Mouse (Mus musculus): ENCODE results near the gene Sprr2h. TPM values are rescaled to one million over a fixed set of nuclear protein-coding genes. Genes with fewer than 3 reads are reported as not detected.

Sprr2h gene
- polyA plus RNA-seq (2017; shearing (Covaris generic)), result not detected

DNA sequence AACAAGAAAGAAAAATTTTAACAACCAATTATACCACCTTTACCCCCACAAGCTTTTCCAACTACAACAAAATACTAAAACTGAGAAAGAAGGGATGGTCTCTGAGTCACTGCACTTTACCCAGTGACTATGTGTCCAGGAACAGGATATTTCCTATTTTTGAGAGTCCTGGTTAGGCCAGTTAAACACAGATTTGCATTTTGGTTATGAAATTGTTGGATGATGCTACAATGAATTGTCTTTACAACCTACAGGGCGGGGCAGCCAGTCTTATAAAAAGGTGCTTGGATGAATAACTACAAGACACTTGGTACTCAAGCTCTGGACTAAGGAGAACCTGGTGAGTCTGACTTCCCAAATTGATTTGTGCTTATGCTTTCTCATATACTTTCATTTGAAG lies at the start of gene Sprr2h:
Gene Sprr2h (plus strand): TSS at position 301 of the 400 bp plus-strand sequence.

DNA sequence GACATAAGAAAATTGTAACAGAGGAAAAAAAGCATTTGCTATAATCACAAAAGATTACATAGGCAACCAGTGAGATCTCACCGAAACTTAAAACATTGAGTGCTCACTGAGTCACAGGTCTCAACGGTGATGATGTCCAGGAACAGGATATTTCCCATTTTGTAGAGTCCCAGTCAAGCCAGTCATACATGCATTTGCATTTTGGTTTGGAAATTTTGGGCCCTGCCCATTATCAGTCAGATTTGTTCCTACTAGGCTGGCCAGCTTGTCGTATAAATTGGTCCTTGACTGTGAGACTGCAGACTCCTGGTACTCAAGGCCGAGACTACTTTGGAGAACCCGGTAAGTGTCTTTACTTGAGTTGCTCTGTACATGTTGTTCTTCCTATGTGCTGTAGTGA lies 46.6 kb upstream of the Sprr2h start, which contains the start of gene Sprr2d:
Gene Sprr2d (plus strand): TSS at position 301 of the 400 bp plus-strand sequence.

DNA sequence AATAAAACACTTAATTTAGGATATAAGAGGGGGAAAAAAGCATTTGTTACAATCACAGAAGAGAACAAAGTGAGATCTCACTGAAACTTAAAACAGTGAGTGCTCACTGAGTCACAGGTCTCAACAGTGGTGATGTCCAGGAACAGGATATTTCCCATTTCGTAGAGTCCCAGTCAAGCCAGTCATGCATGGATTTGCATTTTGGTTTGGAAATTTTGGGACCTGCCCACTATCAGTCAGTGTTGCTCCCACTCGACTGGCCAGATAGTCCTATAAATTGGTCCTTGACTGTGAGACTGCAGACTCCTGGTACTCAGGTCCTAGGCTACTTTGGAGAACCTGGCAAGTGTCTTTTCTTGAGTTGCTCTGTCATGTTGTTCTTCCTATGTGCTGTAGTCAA lies 33.6 kb upstream of the Sprr2h start, which contains the start of gene Sprr2e:
Gene Sprr2e (plus strand): TSS at position 301 of the 400 bp plus-strand sequence.

DNA sequence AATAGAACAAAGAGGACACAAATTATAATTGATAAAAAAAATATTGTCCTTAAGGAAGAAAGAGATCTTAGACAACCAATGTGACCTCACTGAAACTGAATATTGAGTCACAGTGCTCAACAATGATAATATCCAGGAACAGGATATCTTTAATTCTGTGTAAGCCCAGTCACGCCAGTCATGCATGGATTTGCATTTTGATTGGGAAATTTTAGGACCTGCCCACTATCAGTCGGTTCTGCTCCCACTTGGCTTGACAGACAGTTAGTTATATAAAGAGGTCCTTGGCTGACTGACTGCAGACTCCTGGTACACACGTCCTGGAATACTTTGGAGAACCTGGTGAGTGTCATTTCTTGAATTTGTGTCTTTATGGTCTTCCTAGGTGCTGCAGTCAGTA lies 20.6 kb upstream of the Sprr2h start, which contains the start of gene Sprr2f:
Gene Sprr2f (plus strand): TSS at position 301 of the 400 bp plus-strand sequence.

DNA sequence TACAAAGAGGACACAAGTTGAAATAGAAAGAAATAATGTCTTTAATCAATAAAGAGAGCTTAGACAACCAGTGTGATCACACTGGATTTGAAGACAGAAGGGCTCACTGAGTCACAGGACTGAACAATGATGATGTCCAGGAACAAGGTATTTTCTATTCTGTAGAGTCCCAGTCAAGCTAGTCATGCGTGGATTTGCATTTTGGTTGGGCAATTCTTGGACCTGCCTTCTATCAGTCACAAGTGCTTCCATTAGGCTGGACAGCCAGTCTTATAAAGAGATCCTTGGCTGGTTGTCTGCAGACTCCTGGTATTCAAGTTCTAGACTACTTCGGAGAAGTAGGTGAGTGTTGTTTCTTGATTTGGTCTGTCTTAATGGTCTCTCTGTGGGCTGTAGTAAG lies 22.2 kb downstream of the Sprr2h start, which contains the start of gene Sprr2i:
Gene Sprr2i (plus strand): TSS at position 301 of the 400 bp plus-strand sequence.

DNA sequence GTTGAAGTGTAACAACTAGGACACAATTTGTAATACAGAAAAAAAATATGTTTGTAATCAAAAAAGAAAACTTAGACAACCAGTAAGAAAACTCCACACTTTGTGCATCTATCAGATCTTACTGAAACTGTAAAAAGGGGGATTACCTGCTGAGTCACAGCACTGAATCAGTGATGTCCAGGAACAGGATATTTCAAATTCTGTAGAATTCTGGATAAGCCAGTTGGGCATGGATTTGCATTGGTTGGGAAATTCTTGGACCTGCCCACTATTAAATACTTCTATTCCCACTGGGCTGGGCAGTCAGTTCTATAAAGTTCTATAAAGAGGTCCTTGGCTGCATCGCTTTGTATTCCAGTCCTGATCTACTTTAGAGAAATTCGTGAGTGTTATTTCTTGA lies 32.3 kb downstream of the Sprr2h start, which contains the start of gene Sprr2j-ps:
Gene Sprr2j-ps (plus strand): TSS at position 301 of the 400 bp plus-strand sequence.

DNA sequence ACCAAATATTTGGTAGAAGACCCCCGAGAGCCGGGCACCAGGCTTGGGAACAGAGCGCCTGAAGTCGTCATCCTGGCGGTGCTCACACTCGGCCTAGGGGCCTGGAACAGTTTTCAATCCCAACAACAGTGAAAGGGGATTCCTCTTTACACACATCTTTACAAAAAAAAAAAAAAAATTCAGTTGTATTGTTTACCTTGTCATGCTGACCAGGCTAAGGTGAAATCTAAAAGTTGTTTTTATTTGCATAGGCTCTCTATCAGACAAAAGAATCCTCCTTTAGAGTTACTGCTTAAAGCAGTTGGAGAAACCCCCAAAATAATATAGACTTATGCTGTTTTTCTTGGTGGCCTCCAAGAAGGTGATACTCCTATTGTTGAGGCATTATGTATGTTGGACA lies 43.8 kb downstream of the Sprr2h start, which contains the start of gene Gm9774:
Gene Gm9774 (minus strand): TSS at position 101 of the 400 bp plus-strand sequence.

DNA sequence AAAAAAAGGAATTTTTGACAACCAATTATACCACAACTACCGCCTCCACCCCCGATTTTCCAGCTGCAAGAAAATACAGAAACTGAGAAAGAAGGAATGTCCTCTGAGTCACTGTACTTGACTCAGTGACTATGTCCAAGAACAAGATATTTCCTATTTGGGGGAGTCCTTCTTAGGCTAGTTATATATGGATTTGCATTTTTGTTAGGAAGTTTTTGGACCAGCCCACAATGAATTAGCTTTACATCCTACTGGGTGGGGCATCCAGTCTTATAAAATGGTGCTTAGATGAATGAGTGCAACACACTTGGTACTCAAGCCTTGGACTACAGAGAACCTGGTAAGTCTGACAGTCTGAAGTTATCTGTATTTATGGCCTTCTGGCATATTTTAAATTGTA lies 46.8 kb downstream of the Sprr2h start, which contains the start of gene Sprr2k:
Gene Sprr2k (plus strand): TSS at position 301 of the 400 bp plus-strand sequence.

Other genes with a start within 250 kb of the Sprr2h start
- not detected for gene Lelp1, start 242.9 kb upstream of the Sprr2h start, polyA plus RNA-seq (2017; shearing (Covaris generic))
- not detected for gene Sprr2a1, start 169.9 kb upstream of the Sprr2h start, polyA plus RNA-seq (2017; shearing (Covaris generic))
- not detected for gene Sprr2a2, start 169.8 kb upstream of the Sprr2h start, polyA plus RNA-seq (2017; shearing (Covaris generic))
- gene Sprr2a3, start 100.3 kb upstream of the Sprr2h start, polyA plus RNA-seq (2017; shearing (Covaris generic)), result not detected
- not detected for gene Sprr2b, start 69.1 kb upstream of the Sprr2h start, polyA plus RNA-seq (2017; shearing (Covaris generic))
- gene Sprr2d, start 46.5 kb upstream of the Sprr2h start, polyA plus RNA-seq (2017; shearing (Covaris generic)), result not detected
- gene Sprr2e, start 33.5 kb upstream of the Sprr2h start, polyA plus RNA-seq (2017; shearing (Covaris generic)), result not detected
- gene Sprr2f, start 20.5 kb upstream of the Sprr2h start, polyA plus RNA-seq (2017; shearing (Covaris generic)), result not detected
- gene Sprr2i, start 22.3 kb downstream of the Sprr2h start, polyA plus RNA-seq (2017; shearing (Covaris generic)), result not detected
- gene Sprr2j-ps, start 32.4 kb downstream of the Sprr2h start, polyA plus RNA-seq (2017; shearing (Covaris generic)), result not detected
- gene Gm9774, start 43.7 kb downstream of the Sprr2h start, polyA plus RNA-seq (2017; shearing (Covaris generic)), result 24.6 TPM
- gene Sprr2k, start 46.9 kb downstream of the Sprr2h start, polyA plus RNA-seq (2017; shearing (Covaris generic)), result not detected
- not detected for gene Sprr1b, start 53.1 kb downstream of the Sprr2h start, polyA plus RNA-seq (2017; shearing (Covaris generic))
- not detected for gene Sprr3, start 73.0 kb downstream of the Sprr2h start, polyA plus RNA-seq (2017; shearing (Covaris generic))
- gene Sprr1a, start 100.2 kb downstream of the Sprr2h start, polyA plus RNA-seq (2017; shearing (Covaris generic)), result not detected
- not detected for gene Sprr4, start 114.8 kb downstream of the Sprr2h start, polyA plus RNA-seq (2017; shearing (Covaris generic))
- not detected for gene 2310046K23Rik, start 148.8 kb downstream of the Sprr2h start, polyA plus RNA-seq (2017; shearing (Covaris generic))
- not detected for gene Ivl, start 188.1 kb downstream of the Sprr2h start, polyA plus RNA-seq (2017; shearing (Covaris generic))
- gene Smcp, start 203.3 kb downstream of the Sprr2h start, polyA plus RNA-seq (2017; shearing (Covaris generic)), result not detected
- gene 2210017I01Rik, start 221.8 kb downstream of the Sprr2h start, polyA plus RNA-seq (2017; shearing (Covaris generic)), result not detected
- not detected for gene Lce6a, start 236.0 kb downstream of the Sprr2h start, polyA plus RNA-seq (2017; shearing (Covaris generic))

Data from CD4-positive, CD25-positive, alpha-beta regulatory T cell (primary cell).